Mouse (Mus musculus): ENCODE data around the gene Kdm7a.

Gene Kdm7a

GRCm38 (mm10) chr6:39205650-39206580 is 674 bp downstream of the Kdm7a start:
- peak; percentile 43 for DNase-seq (ENCODE audit: low spot score)

DNA sequence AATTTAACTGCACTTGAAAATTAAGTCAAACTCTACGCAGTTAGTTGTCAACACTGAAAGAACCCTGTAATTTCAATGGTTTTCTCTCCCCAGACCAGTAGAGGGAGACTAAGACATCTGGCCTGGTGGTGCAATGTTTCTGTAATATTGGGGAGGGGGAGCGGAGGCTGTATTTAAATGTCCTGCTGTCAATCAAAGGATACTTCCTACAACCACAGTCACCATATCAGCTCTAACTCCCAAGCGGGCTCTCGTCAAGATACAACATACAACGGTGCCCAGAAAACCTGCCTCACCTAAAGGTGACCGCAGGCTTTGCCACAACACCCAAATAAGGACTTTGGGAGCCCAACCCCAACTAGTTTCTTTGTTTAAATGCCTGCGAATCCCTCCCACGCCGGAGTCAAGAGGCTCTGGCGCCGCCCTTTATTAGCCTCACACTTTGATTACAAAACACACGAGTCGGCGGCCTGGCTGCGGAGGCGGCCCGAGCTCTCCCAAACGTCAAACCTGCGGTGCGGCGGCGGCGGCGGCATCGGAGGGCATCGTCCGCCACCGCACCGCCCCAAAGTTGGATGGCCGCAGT is 1.4 kb downstream of the Kdm7a start:
- DNase-seq (ENCODE audit: low spot score), result peak; percentile 75

DNA sequence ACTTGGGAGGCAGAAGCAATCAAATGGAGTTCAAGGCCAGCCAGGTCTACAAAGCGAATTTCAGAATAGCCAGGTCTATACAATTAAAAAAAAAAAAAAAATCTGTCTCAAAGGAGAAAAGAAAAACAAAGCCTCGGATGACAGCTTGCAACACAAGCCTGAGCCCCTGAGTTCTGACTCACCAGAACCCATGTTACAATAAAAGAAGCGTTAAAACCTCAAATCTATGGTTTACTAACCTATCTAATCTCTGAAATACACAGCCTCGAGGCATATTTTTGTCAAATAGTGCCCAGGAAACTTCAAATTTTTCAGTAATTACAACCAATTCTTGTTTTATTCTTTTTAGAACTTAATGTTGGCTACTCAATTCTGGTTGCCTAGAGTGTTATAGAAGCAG is 2.1 kb downstream of the Kdm7a start:
- DNase-seq (ENCODE audit: low spot score), result no peak

DNA sequence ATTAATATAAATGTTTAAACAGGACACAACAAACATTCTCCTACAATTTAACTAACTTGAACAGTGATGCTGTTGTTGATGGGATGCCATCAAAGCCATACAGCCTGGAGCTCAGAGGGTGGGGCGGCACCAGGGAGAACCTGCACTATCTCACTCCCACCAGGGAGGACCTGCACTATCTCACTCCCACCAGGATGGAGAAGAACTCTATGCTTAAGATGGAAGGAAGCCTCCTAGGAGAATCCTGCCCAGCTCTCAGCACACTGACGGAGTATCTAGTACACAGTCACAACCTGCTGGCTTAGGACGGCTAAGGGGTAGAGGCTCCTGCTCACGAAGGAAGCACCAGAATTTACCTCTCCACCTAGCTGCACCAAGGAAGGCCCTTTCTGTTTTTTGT is 3.4 kb downstream of the Kdm7a start:
- peak; percentile 73 for DNase-seq (ENCODE audit: low spot score)

- DNase-seq (ENCODE audit: low spot score), result no peak
These were observed 13.6 kb downstream of the Kdm7a start for GRCm38 (mm10) chr6:39193006-39193405.

- no peak for DNase-seq (ENCODE audit: low spot score)
These were observed 15.1 kb downstream of the Kdm7a start for GRCm38 (mm10) chr6:39191518-39191917.

GRCm38 (mm10) chr6:39187227-39187626 is 19.4 kb downstream of the Kdm7a start:
- no peak for DNase-seq (ENCODE audit: low spot score)

- no peak for DNase-seq (ENCODE audit: low spot score)
These were observed 37.5 kb downstream of the Kdm7a start for GRCm38 (mm10) chr6:39169089-39169488.

DNA sequence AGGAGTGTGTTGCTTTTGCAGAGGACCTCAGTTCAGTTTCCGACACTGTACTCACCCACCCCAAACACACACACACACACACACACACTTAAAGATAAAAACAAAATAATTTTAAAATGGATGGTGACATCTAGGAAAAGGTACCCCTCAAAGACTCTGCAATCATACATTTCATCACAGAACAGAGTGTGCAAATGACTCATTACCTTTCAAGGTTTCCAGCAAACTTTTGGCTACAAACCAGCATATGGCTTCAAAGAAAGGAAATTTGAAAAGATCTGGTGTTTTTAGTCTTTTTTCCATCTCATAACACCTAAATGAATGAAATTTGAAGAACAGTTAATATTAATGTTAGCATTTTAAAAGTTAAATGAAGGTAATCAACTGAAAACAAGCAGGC is 41.7 kb downstream of the Kdm7a start:
- no peak for DNase-seq (ENCODE audit: low spot score)

GRCm38 (mm10) chr6:39161975-39162374 is 44.6 kb downstream of the Kdm7a start:
- DNase-seq (ENCODE audit: low spot score), result no peak

DNA sequence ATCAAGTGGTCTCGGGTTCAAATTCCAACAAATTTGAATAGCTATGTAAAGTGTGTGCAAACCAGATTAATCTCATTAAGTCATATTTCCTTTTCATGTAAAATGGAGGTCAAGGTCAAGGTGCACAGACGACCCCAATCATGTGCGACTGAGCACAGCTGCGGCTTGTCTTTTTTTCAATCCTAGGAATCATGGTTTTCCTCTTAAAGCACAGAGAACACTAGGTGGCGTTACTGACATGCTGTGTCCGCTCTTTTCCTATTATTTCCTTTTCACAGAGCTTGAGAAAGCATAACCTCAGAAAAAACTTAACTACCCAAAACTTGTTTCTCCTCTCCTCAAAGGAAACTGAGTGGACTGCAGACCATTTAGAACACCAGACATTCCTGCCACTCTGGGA is 60.5 kb downstream of the Kdm7a start:
- no peak for DNase-seq (ENCODE audit: low spot score)

DNA sequence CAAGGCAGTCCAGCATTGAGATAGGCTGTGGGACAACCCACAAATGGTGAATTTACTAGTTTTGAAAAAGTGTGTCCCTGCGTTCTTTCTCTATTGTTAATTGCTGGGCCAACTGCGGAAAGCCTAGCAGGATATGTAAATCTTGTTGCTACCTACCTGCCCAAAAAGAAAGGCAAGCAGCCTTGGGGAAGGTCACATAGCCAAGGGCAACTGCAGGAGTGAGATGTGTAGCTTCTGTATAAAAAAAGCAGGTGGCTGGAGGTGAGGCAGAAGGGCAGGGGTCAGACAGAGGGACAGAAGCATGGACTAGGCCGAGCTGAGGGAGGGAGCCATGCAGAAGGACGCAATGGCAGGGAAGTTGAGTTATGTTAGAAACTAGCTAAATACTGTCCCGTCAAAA is 74.0 kb downstream of the Kdm7a start:
- no peak for DNase-seq (ENCODE audit: low spot score)

GRCm38 (mm10) chr6:39131480-39131879 is 75.1 kb downstream of the Kdm7a start:
- DNase-seq (ENCODE audit: low spot score), result no peak

DNA sequence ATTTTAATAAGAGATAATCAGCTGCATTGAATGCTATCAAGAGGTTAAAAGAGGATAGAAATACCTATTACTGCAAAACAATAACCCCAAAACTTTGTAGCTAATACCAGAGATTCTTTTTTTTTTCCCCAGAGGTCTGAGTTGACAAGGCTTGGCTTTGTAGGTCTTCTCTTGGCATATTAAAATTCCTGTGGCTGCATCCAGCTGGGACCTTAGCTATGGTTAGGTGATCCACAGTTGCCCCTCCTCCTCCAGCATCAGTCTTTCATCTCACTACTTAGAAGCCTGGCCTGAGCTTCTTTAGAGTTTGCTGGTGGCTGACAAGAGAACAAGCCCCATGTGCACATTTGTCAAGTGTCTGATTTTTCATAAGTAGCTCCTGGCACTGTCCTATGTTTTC is 81.9 kb downstream of the Kdm7a start:
- DNase-seq (ENCODE audit: low spot score), result no peak

- DNase-seq (ENCODE audit: low spot score), result no peak
These were observed 85.9 kb downstream of the Kdm7a start for GRCm38 (mm10) chr6:39120685-39121084.

DNA sequence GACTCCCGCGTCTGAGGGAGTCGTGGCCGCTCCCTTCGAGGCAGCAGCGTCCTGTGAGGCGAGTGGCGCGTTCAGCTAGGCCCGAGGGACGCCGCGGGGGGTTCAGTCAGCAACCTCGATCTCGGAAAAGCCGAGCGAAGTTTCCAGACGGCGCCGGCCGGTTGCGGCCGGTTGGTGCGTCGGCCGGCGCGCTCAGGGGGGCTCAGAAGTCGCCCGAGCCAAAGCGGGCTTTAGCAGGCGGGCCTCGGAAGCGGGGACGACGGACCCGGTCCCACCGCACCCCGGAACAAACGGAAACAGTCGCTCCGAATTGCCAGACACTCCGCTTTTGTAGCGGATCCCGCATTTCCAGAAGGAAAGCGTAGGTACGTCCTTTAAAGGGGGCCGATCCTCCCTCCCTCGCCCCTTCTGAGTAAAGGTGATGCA is 88.1 kb downstream of the Kdm7a start:
- DNase-seq (ENCODE audit: low spot score), result no peak

GRCm38 (mm10) chr6:39117584-39118455 is 88.8 kb downstream of the Kdm7a start, which contains the start of gene Parp12:
Gene Parp12, minus strand, starts transcription at chr6:39118349.
- DNase-seq (ENCODE audit: low spot score), result peak; percentile 67

GRCm38 (mm10) chr6:39115438-39115837 is 91.2 kb downstream of the Kdm7a start:
- no peak for DNase-seq (ENCODE audit: low spot score)

DNA sequence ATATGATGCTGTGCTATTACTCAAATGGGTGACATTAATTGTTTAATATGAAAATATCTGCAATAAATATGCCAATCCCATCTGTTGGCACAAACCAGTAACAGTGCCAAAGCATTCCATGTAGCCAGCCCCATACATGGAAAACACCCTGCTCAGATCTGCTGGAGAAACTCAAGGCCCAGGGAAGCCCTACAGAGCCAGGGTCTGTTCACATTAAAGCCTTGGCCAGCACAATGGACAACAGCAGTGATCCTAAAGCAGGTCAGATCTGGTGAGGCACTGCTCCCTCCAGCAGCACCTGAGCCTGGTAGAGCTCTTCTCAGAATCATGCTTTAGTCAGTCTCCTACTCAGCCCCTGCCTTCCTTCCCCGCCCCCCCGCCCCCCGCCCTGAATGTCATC is 93.4 kb downstream of the Kdm7a start:
- no peak for DNase-seq (ENCODE audit: low spot score)

GRCm38 (mm10) chr6:39112701-39113100 is 93.9 kb downstream of the Kdm7a start:
- DNase-seq (ENCODE audit: low spot score), result no peak

GRCm38 (mm10) chr6:39106812-39107211 is 99.8 kb downstream of the Kdm7a start:
- no peak for DNase-seq (ENCODE audit: low spot score)

- DNase-seq (ENCODE audit: low spot score), result no peak
These were observed 102.0 kb downstream of the Kdm7a start for GRCm38 (mm10) chr6:39104631-39105030.
